Mouse (Mus musculus): ENCODE data around the gene Fam166a. TPM values are rescaled to one million over a fixed set of nuclear protein-coding genes. Genes with fewer than 3 reads are reported as not detected.
A peak's percentile ranks its signal among the peaks of the same experiment; 100 is the strongest.

Gene Fam166a
- total RNA-seq, 1 experiment, result 0.49 TPM

DNA sequence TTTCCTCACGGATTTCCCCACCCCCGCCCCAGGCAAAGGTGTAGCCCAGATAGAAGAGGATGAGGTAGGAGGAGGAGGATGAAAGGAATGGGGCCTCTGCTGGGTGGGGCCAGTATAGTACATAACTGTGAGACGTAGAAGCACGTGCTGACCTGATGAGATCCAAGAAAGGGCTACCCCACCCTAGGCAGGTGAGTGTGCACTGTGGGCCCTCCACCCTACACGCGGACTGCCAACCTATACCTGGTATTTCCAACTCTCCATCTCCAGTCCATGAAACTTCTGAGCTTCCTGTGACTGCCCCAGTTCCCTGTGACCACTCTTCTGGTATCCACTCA is 22.9 kb downstream of the Fam166a start:
- in situ Hi-C loops (cut with MboI; ENCODE audit: low sequenced_read_pairs in 2 of 2, unreplicated experiment in 2 of 2), result no loop called here
- DNase-seq (ENCODE audit: low read depth, low spot score), result no peak
- no peak overlapping the region for H3K27ac ChIP-seq (ENCODE audit: insufficient read depth, low read depth, low read length, poor library complexity, severe bottlenecking)
- TF ChIP-seq HCFC1 (IDR thresholded peaks at IDR 0.05; ENCODE audit: borderline replicate concordance, insufficient read depth, low read length), result no peak
- TF ChIP-seq ZNF384 (IDR thresholded peaks at IDR 0.05; ENCODE audit: low read depth, low read length), result no peak
- no peak for TF ChIP-seq CHD2 (IDR thresholded peaks at IDR 0.05; ENCODE audit: low read depth, low read length)
- TF ChIP-seq ZC3H11A (IDR thresholded peaks at IDR 0.05; ENCODE audit: borderline replicate concordance, low read depth, low read length), result no peak
- TF ChIP-seq MAFK (IDR thresholded peaks at IDR 0.05; ENCODE audit: insufficient read depth, low read depth, low read length), result no peak
- peak overlapping the region; percentile 9 to 83 for H3K4me3 ChIP-seq (ENCODE audit: insufficient read depth in 1 of 2, low read depth in 1 of 2, low read length in 2 of 2, poor library complexity in 1 of 2, severe bottlenecking in 1 of 2)
- no peaks in the 10 kb centered on the region for H3K9me3 ChIP-seq (ENCODE audit: control insufficient read depth, insufficient read depth, low read depth, low read length)
- peaks cover 4% of the 10 kb centered on the region; the same call in 1 of the 2 replicates for H3K36me3 ChIP-seq (ENCODE audit: control insufficient read depth, insufficient read depth, low read length, poor library complexity, severe bottlenecking)
- H3K9ac ChIP-seq (ENCODE audit: insufficient read depth, low read depth, low read length, poor library complexity, severe bottlenecking), result no peak overlapping the region
- peaks cover 10 to 35% of the 10 kb centered on the region in 2 experiments for H3K4me1 ChIP-seq (ENCODE audit: control insufficient read depth in 2 of 2, insufficient read depth in 2 of 2, low read length in 2 of 2, poor library complexity in 1 of 2)

DNA sequence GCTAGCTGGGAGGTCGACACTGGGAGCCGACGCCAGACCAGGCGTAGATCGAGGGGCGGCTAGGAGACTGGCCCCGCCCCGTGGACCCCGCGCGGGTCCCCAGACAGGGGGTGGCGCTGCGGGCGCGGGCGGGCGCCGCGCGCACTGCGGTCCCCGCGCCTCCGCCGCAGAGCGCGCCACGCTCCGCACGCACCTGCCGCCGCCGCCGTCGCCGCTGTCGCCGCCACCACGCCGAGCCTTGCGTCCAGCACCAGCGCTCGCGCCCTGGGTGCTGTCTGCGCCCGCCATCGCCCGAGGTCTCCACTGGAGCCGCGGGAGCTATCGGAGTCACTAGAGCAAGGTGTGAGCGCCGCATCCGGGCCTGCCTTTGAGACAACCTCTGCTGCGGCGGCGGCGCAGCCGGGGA is 23.6 kb downstream of the Fam166a start, which contains the start of the genes Rnf208 and Cysrt1:
Gene Rnf208 (plus strand): TSS at position 155 of the 406 bp plus-strand sequence.
Gene Cysrt1 (minus strand): TSS at position 352 of the 406 bp plus-strand sequence.
- in situ Hi-C loops (cut with MboI; ENCODE audit: low sequenced_read_pairs in 2 of 2, unreplicated experiment in 2 of 2), result no loop called here
- Histone ChIP-seq H3K27ac (ENCODE audit: insufficient read depth, low read depth, low read length, poor library complexity, severe bottlenecking) (no peak within 1 kb of the TSS; the same call in 1 of the 2 replicates), H3K4me1 (ENCODE audit: control insufficient read depth in 2 of 2, insufficient read depth in 2 of 2, low read length in 2 of 2, poor library complexity in 1 of 2) (peaks cover 8 to 30% of the 10 kb centered on the region in 2 experiments; a peak in 3 of 4 replicates), H3K9me3 (ENCODE audit: control insufficient read depth, insufficient read depth, low read depth, low read length) (no peaks in the 10 kb centered on the region), H3K9ac (ENCODE audit: insufficient read depth, low read depth, low read length, poor library complexity, severe bottlenecking) (peak within 1 kb of the TSS; percentile 82), H3K4me3 (ENCODE audit: insufficient read depth in 1 of 2, low read depth in 1 of 2, low read length in 2 of 2, poor library complexity in 1 of 2, severe bottlenecking in 1 of 2) (peak within 1 kb of the TSS; percentile 78 to 83), H3K36me3 (ENCODE audit: control insufficient read depth, insufficient read depth, low read length, poor library complexity, severe bottlenecking) (peaks cover 7% of the 10 kb centered on the region; the same call in 1 of the 2 replicates)
- no peak for DNase-seq (ENCODE audit: low read depth, low spot score)
- TF ChIP-seq MAFK (IDR thresholded peaks at IDR 0.05; ENCODE audit: insufficient read depth, low read depth, low read length), result no peak

- Histone ChIP-seq H3K4me1 (ENCODE audit: control insufficient read depth in 2 of 2, insufficient read depth in 2 of 2, low read length in 2 of 2, poor library complexity in 1 of 2) (peaks cover 8 to 23% of the 10 kb centered on the region in 2 experiments; a peak in 3 of 4 replicates), H3K9ac (ENCODE audit: insufficient read depth, low read depth, low read length, poor library complexity, severe bottlenecking) (no peak overlapping the region), H3K27ac (ENCODE audit: insufficient read depth, low read depth, low read length, poor library complexity, severe bottlenecking) (no peak overlapping the region), H3K9me3 (ENCODE audit: control insufficient read depth, insufficient read depth, low read depth, low read length) (no peaks in the 10 kb centered on the region), H3K36me3 (ENCODE audit: control insufficient read depth, insufficient read depth, low read length, poor library complexity, severe bottlenecking) (peaks cover 19% of the 10 kb centered on the region), H3K4me3 (ENCODE audit: insufficient read depth in 1 of 2, low read depth in 1 of 2, low read length in 2 of 2, poor library complexity in 1 of 2, severe bottlenecking in 1 of 2) (no peak overlapping the region)
- no peak for DNase-seq (ENCODE audit: low read depth, low spot score)
- TF ChIP-seq MAFK (IDR thresholded peaks at IDR 0.05; ENCODE audit: insufficient read depth, low read depth, low read length), result no peak
- no peak for TF ChIP-seq HCFC1 (IDR thresholded peaks at IDR 0.05; ENCODE audit: borderline replicate concordance, insufficient read depth, low read length)
- no peak for TF ChIP-seq ZC3H11A (IDR thresholded peaks at IDR 0.05; ENCODE audit: borderline replicate concordance, low read depth, low read length)
- in situ Hi-C loops (cut with MboI; ENCODE audit: low sequenced_read_pairs in 2 of 2, unreplicated experiment in 2 of 2), result no loop called here
Measured at GRCm38 (mm10) chr2:25243342-25243741, 24.8 kb downstream of the Fam166a start.

GRCm38 (mm10) chr2:25244144-25244543 is 25.6 kb downstream of the Fam166a start:
- Histone ChIP-seq H3K4me1 (ENCODE audit: control insufficient read depth in 2 of 2, insufficient read depth in 2 of 2, low read length in 2 of 2, poor library complexity in 1 of 2) (peaks cover 8 to 21% of the 10 kb centered on the region in 2 experiments; a peak in 3 of 4 replicates), H3K36me3 (ENCODE audit: control insufficient read depth, insufficient read depth, low read length, poor library complexity, severe bottlenecking) (peaks cover 25% of the 10 kb centered on the region), H3K4me3 (ENCODE audit: insufficient read depth in 1 of 2, low read depth in 1 of 2, low read length in 2 of 2, poor library complexity in 1 of 2, severe bottlenecking in 1 of 2) (no peak overlapping the region), H3K9me3 (ENCODE audit: control insufficient read depth, insufficient read depth, low read depth, low read length) (no peaks in the 10 kb centered on the region), H3K27ac (ENCODE audit: insufficient read depth, low read depth, low read length, poor library complexity, severe bottlenecking) (no peak overlapping the region), H3K9ac (ENCODE audit: insufficient read depth, low read depth, low read length, poor library complexity, severe bottlenecking) (no peak overlapping the region)
- DNase-seq (ENCODE audit: low read depth, low spot score), result no peak
- TF ChIP-seq CHD2 (IDR thresholded peaks at IDR 0.05; ENCODE audit: low read depth, low read length) (no peak), MAFK (IDR thresholded peaks at IDR 0.05; ENCODE audit: insufficient read depth, low read depth, low read length) (no peak), ZC3H11A (IDR thresholded peaks at IDR 0.05; ENCODE audit: borderline replicate concordance, low read depth, low read length) (no peak), ZNF384 (IDR thresholded peaks at IDR 0.05; ENCODE audit: low read depth, low read length) (no peak), HCFC1 (IDR thresholded peaks at IDR 0.05; ENCODE audit: borderline replicate concordance, insufficient read depth, low read length) (no peak)
- in situ Hi-C loops (cut with MboI; ENCODE audit: low sequenced_read_pairs in 2 of 2, unreplicated experiment in 2 of 2), result no loop called here

Data from ES-E14 (cell line).